Mouse (Mus musculus): Measurements from ENCODE around the gene Galnt7.

Galnt7 gene

DNA sequence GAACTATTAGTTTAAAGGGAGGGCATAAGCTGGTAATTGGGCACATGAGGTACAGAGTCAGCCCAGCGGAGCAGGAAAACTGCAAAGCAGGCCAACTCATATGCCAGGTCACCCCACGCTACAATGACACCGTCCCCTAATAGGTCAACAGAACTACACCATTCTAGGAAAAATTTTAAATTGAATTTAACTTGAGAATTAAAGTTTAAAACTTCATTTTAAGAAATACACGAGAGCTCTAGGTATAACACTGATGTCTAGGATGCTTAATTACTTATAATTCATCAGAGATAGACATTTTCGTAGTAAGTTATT lies 67.7 kb downstream of the Galnt7 start:
- DNase-seq (ENCODE audit: low read depth), result no peak

DNA sequence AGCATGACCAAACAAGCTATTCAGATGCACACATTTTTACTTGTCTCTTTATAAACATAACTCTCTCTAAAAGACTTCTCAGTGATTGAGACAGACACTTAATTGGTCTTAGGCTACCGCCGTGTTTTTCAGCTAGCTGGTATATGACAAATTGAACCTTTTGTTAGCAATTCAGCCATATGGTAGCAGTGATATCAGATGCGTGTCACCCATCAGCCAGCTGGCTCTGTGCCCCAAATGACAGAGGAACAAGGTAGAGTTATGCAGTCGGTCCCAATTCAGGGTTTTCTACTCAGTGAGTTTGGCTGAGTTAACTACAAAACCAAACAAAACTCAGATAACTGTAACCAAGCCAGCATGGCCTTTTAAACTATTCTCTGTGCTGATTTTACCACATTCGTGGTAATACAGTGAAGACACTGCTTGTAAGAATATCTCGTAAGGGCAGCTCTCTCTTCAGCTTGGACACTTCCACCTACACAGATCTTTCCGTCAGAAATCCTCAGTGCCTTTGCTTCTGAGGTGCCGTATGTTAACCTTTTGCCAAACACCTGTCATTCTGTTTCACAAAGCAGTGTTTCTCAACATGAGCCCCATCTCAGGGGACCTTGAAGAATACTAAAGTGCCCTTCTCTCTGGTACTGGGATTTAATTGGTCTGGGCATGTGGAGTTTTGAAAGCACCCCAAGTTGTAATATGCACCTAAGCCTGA lies 68.3 kb downstream of the Galnt7 start:
- DNase-seq (ENCODE audit: low read depth), result no peak

DNA sequence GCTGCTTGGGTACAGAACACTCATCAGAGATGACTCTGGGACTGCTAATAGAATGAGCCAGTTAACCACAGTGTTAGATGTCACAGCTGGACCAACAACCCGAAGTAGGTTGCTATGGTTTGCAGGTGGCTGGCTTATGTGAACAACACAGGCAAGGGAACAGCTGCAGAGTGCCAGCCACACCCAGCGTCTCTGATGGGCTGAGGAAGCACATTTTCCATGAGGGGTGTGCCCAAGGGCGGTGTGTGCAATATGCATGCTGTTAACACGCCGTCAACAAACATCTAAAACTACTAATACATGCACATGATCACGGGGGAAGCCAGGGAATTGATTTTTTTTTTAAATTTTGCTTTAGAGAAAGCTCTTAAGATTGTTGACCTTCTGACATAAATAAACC lies 73.0 kb downstream of the Galnt7 start:
- peak; percentile 60 for DNase-seq (ENCODE audit: low read depth)

DNA sequence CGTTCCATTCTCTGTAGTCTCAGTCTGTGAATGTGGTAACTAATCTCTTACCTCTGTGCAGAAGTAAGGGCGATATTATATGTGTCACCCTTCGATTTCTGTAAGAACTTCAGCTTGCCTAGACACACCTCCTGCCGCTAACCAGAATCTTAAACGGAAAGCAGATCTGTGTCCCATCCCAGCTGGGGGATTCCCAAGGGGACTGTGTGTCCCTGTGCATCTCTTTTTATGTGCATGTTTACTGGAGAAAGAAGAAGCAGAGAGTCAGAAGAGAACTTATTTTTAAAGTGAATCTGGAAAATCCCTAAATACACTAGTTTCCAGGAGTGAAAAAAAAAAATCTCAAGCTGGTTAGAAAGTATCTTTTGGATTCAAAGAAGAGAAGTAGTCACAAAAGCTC lies 75.5 kb downstream of the Galnt7 start:
- DNase-seq (ENCODE audit: low read depth), result peak; percentile 20

DNA sequence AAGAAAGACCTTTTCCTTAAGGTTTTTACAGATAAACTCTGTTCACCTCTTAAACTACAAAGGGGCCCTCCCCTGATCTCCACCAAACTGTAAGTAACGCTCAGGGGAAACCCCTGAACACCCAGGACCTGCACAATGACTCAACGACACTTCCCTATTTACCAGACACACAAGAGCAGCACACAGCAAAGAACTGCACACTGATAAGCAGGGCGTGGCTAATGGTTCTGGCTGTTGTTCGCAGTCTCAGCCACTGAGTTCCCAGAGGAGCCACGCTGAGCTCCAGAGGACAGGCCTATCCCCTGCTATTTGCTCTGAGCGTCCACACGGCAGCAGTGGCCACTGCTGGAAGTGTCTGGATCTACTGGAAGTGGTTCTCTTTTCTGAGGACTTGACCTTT lies 76.6 kb downstream of the Galnt7 start:
- peak; percentile 66 for DNase-seq (ENCODE audit: low read depth)

DNA sequence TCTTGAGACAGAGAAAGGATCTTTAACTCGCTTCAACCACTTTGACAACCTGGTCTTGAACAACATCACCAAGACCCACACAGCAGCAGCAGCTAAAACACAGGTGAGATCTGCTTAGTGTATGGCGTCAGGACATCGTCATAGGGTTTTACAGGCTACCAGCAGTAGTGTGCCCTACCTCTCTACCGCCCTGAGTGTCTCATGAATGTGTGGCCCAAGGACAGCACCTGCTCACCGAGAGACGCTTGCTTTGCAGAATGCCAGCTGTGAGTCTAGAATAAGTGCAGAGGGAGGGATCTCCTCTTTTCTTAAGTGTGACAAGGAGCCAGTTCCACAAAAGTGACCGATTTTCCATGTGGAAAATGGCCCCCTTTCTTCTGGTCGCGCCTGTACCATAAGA lies 77.5 kb downstream of the Galnt7 start:
- DNase-seq (ENCODE audit: low read depth), result no peak

DNA sequence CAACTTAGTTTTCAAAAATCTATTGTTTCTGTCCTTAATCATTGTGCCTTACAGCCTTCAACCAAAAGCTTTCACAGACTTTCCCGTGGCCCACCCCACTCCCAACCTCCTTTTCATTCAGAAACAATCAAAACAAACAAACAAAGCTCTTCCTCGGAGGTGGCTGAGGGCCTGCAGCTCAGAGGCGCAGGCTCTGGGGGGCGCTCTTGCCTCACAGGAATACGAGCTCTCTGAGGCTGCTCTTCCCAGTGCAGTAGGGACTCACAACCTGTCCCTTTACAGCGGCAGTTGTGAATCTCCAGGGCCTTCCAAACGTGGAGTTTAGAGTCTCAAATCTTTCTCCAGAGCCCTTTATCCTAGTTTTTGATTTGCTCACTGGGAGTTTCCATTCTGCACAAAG lies 78.4 kb downstream of the Galnt7 start:
- peak; percentile 85 for DNase-seq (ENCODE audit: low read depth)

DNA sequence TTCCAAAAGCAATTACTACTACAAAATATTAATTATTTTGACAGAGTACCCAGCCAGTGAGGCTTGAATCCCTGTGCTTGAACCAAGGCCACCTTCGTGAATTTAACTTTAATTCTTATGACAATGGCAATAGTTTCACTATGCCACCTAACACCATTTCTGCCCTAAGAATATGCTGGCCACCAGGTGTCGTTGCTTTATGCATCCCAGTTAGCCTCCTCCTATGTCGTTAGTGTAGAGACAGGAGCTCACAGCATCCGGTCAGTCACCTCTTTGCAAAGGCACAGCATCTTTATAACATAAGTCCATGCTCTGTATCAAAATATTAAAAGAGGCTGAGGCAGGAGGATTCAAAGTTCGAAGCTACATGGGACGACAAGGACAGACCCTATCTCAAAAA lies 79.0 kb downstream of the Galnt7 start:
- DNase-seq (ENCODE audit: low read depth), result no peak

DNA sequence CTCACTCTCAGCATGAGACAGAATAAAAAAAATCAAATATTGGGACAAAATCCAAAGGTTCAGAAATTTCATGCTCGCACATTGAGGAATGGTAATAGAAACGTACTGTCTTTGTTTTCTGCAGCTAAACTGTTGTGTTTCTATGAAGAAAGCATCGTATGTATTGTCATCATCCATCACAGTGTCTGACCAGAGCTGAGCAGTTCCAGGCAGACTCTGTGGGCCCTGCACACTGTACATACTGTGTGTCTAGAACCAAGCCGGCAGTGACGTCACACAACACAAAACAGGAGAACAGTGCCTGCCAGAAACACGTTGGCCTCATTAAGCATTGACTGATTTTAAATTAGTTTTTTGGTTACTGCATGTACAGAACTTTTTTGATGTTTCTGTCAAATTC lies 82.9 kb downstream of the Galnt7 start:
- no peak for DNase-seq (ENCODE audit: low read depth)

DNA sequence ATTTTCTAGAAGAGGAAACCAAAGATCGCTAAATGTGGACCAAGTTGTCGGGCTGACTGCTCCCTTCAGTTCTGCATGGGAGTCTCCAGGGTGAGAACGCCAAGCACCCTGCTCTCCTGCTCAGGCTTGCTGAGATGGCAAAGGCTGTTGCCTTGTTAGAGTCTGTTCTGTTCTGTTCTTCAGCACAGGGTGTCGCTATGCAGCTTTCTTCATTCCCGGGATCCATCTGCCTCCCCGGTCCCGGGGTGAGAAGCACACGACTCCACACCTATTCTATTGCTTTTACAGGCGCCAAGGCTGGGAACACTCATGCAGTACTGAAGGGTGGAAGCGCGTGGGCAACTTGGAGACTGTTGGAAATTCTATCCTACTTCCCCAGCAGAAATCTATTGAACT lies 83.4 kb downstream of the Galnt7 start:
- DNase-seq (ENCODE audit: low read depth), result no peak

DNA sequence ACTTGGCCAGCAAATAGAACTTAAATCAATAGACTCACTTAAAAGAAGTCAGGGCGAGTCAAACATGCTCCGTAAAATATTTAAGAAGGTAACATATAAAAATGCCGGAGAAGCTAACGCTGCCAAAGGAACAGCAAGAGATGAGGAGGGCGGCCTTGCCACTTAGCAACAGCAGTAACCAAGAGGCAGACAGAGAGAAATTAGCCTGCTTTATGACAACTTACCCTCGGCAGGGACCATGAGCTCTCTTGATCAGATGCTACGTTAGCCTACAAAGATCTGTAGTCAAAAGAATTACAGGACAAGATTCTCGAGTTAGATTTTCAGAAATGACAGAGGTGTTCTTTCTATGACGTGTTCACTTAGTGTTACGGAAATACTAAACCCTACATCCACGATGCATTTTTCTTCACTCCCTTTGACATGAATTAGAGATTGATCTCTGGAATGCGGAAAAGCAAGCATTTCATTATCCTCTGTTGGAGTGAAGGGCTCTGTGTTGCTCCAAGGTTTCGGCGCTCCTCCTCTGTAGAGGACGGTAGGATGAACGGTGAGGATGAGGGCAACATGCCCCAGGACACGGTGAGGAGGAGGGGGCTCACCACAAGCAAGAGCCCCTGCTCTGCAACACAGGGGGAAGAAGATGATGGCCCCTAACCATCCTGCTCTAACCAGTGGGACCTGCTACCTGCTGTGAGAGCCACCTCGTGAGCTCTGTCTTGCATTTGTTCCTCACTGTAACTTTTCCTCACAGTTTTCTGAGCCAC lies 84.0 kb downstream of the Galnt7 start:
- DNase-seq (ENCODE audit: low read depth), result no peak

DNA sequence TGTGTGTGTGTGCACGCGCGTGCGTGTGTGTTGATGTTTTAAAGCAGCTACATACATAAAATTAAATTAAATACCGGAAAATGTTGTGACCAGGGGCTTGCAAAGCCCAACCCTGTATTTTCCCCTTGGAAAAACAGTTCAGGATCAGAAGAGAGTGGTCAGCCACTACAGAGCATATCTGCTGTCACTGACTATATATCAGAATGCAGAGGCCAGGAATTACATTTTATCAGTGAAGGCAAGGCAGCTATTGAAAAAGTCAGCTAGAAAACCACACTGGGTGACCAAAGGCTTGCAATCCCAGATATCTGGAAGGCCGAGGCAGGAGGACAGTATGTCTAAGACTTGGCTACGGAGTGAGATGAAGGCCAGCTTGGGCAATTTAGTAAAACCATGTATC lies 84.8 kb downstream of the Galnt7 start:
- no peak for DNase-seq (ENCODE audit: low read depth)

DNA sequence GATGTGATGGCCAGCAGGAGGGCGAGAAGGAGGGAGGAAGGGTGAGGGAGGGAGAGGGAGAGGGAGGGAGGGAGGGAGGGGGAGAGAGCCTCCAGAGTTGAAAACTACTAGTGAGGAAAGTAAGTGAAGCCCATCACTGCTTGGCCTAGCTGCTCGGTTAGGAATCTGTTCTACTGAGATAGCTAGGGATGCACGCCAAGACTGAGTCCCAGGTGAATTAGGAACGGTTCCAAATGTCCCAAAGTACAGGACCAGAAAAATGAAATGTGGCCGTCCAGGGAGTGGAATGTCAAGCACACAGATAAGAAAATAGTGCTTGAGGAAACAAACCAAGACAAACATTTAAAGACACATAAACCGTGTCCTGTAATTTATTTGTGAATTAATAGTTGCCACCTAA lies 87.8 kb downstream of the Galnt7 start:
- no peak for DNase-seq (ENCODE audit: low read depth)

DNA sequence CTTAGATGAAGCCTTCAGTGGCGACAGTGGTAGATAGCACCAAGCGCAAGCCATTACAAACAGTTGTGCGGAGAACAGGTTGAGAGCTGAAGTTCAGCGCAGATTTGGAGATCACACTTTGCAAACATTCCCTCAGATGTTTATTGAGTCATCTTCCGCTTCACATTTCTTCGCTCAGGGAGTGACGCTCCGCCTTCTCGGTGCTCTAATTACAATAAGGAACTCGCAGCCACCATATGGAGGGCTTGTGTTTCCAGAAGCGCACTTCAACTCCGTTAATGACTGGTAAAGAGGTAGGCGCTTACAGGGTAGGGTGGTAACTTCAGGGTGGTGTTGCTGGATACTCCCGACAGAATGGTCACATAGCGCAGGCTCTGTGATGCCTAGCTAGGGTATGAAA lies 89.1 kb downstream of the Galnt7 start:
- no peak for DNase-seq (ENCODE audit: low read depth)

DNA sequence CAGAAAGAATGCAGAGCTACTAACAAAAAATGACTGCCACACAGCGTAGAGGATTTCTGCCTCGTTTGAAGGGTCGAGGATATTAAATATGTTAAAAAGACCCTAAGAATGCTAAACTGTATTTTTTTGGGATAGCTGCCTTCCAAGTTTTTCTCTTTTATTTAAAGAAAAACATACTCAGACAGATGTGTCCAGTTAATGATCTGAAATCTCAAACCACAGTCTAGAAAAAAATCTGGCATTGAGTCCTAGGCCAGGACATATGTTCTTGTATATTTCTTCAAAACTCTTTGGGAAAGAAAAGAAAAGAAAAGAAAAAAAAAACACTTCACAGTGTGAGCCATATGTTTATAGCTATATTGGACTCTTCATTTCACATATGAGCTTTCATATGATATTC lies 90.1 kb downstream of the Galnt7 start:
- DNase-seq (ENCODE audit: low read depth), result no peak

DNA sequence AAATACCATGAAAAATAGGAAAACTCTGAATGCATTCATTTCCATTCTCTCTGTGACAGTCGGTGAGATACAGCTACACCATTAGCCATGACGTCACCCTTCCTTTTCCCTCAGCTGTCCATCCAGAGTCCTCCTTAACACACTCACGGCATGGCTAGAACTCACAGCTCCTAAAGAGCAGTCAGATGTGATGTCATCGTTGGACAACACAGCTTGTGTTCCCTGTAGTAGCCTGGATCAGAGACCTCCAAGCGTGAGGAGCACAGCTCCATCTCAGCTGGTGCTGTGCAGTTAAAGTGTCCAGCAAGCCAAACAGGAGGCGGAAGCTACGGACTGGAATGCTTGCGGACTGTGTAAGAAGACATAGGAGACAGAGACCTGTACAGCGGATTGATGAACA lies 91.9 kb downstream of the Galnt7 start:
- DNase-seq (ENCODE audit: low read depth), result no peak

DNA sequence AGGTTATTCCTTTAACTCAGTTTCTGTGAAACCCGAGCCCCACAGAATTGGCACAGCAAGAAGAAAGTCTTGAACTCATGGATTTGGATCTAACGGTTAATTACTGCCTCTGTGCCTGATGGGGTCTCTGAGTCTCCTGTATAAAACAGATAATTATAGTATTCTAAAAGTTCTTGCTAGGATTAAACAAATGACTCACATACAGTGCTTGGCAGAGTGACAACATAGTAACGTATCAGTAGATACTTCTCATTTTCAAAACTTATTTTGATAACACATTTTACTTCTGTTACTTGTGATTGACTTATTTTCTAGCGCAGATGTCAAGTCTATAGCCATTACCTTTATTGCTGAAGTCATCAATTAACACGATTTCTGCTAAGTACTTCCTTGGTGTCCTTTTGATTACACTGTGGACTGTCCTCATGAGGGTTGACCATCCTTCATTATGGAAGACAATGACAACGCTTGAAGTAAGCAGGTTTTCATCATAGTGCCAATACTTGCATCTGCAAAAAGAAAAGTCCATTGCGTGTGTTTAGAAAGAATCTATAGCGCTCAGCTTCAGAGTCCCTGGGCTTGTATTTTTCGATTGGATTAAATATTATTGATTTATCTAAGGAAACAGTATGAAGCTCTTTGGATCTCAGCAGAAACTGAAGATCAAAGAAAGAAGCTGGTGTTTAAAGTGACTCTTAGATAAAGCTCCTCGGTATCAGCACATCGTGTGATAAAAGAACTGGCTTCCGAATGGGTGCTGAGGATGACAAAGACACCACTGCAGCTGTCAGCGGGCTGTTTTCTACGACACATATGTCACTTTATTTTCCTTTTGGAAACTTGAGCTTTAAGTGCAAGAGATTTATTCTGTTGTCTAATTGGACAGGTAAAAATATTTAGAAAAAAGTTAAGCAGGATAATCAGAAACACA lies 100.5 kb downstream of the Galnt7 start:
- DNase-seq (ENCODE audit: low read depth), result no peak

DNA sequence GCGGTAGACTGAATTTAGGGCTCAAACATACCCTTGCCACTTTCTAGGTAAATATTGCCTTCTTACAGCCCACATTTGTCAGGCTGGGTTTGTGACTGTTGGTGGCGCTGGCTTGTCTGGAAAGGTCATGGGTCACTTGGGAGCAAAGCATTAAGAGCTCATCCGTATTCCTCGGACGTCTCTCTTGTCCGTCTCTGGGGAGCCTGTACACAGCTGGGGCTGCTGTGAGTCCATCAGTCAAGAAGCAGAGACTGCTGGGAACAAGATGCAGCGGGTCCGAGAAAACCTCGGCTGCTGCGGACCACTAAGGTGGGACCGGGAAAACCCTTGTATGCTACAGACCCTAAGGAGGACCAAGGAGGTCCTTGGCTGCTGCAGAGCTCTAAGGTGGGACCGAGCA lies 105.3 kb downstream of the Galnt7 start:
- DNase-seq (ENCODE audit: low read depth), result no peak

DNA sequence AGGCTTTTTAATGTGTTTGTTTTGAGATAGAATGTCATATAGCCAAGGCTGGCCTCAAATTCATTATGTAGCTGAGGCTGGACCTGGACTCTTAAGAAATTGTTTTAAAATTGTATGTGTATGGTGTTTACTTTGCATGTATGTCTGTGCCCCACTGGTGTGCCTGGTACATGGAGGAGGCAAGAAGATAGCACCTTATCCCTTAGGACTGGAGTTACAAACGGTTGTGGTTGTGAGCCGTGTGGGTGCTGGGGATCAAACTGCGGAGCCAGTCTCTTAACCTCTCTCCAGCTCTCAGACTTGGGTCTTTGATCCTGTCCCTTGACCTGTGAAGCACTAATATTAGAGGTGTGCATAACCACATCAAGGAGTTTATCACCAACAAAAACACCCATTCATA lies 106.0 kb downstream of the Galnt7 start:
- no peak for DNase-seq (ENCODE audit: low read depth)

DNA sequence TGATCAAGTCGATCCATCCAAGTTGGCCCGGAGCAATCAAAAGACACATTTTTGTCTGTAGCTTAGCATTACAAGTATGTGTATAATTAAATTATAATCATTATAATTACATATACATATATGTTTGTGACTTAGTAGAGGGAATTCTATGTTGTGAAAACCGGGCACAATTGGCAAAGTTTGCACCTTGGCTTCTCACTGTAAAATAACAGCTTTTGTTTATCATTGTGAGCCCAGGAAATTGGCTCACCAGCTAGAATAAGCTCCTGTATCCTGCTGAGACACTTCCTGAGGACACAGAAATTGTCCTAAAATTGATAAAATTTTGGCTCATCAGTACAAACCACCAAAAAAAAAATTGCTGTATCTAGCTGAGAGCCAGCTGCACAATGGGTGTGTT lies 106.4 kb downstream of the Galnt7 start:
- DNase-seq (ENCODE audit: low read depth), result no peak

DNA sequence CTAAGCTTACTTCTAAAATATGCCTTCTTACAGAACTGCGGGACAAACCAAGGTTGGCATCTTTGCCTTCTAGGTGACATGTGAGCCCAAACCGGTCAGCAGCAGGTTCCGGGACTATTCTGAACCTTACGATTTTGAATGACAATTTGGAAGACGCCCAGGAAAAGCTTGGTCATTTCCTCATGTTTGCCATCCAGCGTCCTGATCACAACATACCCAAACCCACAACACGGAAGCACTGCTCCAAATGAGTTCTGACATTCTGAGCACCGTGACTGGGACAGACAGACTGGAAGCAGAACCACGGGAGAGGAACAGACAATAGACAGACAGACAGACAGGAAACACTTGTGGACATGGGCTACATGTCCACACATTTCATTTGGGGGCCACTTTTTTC lies 111.4 kb downstream of the Galnt7 start:
- no peak for DNase-seq (ENCODE audit: low read depth)

DNA sequence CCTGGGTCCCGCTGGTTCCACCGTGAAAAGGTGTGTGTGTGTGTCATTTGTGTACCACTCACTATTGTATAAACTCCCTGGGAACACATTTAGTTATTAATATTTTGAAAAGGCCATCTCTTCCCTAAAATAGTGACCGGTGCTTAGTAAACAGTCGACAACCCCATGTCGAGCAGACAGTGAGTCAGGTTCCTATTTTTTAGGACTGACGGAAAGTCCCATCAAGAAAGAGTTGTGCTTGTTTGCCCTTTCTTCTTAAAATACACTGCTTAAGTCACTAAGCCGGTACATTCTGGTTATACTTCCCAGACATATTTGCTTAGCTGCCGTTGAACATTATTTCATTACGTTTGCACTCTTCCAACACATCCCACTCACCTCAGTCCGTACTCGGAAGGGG lies 111.9 kb downstream of the Galnt7 start:
- DNase-seq (ENCODE audit: low read depth), result no peak
